Mouse (Mus musculus): ENCODE results near the gene Gss.

DNA sequence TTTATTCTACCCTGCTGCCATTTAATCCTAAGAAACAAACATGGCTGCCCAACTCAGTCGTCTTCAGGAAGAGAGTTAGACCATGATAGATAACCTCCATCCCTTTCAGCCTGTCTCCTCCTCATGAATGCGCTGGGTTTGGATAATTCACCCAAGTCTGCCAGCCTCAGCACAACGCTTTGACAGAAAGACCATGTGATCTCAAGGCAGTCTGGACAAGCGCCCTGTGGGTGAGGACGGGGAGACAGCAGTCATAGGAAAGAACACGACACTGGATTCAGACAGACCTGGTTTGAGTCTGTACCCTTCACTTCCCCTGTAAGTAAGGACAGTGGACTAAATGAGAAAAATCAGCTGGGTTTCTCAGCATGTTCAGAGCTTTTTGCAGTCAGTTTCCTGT is 3.1 kb downstream of the Gss start:
- TF ChIP-seq TAL1 (IDR thresholded peaks at IDR 0.05; ENCODE audit: low read length) (no peak), GATA1 (IDR thresholded peaks at IDR 0.05; ENCODE audit: low read length) (no peak)
